Mouse (Mus musculus) T-helper 2 cell (primary cell): ENCODE measurements at regions not wholly inside any gene's neighbourhood (a gene's known extent, or its start where the extent isn't known, plus 50 kb on each side); places are given as distances from the start of the nearest gene placed in this dataset.

Experiments
- in situ Hi-C: fragments of 300-600 bp; cut with MboI, MseI; formaldehyde crosslinking; loops from one replicate; pipeline ENCODE4 v1.15.1; 2025; ENCODE audit warnings: high pct_unique_total_duplicates

GRCm38 (mm10) chr2:45884680-45885079, 767.5 kb upstream of the Zeb2 start:
- in situ Hi-C loops, result no loop called here

- in situ Hi-C loops, result no loop called here
Observed at GRCm38 (mm10) chr2:45878656-45879055, 761.5 kb upstream of the Zeb2 start.

- in situ Hi-C loops, result no loop called here
Observed at GRCm38 (mm10) chr2:45859901-45860331, 742.7 kb upstream of the Zeb2 start.

DNA sequence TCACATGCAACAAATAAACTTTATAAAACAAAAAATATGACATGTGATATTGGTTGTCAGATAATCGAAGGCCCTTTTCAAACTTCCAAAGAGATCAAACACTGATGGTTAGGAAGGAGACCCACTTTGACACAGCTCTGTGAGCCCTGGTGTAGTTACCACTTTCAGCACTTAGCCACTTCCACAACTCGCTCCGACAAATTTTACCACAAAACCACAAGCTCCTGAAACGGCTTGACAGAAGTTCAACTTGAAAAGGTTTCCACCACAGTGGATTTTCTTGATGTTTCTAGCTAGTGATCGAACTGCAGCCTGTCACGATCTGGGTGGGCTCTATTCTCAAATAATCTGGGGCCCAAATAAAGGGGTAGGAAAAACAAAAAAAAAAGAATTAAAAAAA, 742.2 kb upstream of the Zeb2 start:
- in situ Hi-C loops, result no loop called here

- in situ Hi-C loops, result no loop called here
Observed at GRCm38 (mm10) chr2:45850018-45850605, 732.9 kb upstream of the Zeb2 start.

DNA sequence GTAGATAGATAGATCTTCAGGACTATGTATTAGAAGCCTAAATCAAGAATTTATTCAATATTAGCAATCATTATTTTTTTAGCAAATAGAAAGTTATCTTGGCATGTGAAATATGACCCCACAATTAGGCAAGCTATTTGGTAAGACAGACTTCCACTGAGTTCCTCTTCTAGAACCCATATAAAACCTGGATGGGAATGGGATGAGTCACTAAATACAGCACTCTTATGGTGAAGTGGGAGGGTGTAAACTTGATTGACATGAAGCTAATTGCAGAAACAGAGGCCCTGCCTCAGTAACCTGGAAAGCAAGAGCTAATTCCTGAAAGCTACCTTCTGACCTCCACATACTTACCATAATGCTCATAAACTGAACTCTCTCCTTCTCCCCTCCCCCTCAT, 723.2 kb upstream of the Zeb2 start:
- in situ Hi-C loops, result no loop called here

GRCm38 (mm10) chr2:45836546-45837221, 719.5 kb upstream of the Zeb2 start:
- in situ Hi-C loops, result no loop called here

DNA sequence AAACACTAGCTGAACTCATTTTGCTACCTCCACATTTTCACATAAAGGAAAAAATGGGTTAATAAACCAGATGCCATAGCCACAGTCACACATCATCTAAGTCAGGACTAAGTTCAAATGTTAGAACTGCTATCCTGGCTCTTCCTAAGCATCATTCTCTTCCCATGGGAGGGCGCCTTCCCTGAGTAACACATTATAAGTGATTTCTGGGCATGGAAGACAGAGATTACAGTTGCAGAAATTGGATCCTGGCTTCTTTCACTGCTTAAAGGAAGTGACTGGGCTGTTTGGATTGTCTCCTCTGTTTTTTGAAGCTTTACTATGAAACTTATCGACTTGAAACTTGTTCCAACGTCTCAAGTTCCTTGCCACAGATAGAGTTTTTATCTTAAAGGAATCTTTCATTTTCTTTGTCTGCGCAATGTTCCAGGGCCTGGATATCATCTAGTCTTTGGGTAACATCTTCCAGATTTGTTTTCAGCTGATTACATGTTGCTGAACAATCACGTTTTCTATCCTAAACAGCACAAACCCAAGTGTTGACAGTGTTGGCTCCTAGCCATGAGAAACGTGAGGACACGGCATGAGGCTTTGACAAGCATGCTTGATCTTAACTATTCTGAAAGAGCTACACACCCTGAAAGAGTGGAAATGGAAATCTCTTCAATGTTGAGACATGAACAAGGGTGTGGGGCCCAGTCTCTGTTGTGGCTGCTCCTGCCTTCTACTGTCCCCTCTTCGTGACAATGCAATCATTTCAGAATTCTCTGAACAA, 700.9 kb upstream of the Zeb2 start:
- in situ Hi-C loops, result no loop called here

- in situ Hi-C loops, result no loop called here
Observed at GRCm38 (mm10) chr2:45814741-45815140, 697.5 kb upstream of the Zeb2 start.

GRCm38 (mm10) chr2:45805329-45805728, 688.1 kb upstream of the Zeb2 start:
- in situ Hi-C loops, result no loop called here

GRCm38 (mm10) chr2:45800131-45800530, 682.9 kb upstream of the Zeb2 start:
- in situ Hi-C loops, result no loop called here

- in situ Hi-C loops, result no loop called here
Observed at GRCm38 (mm10) chr2:45793561-45793960, 676.4 kb upstream of the Zeb2 start.

DNA sequence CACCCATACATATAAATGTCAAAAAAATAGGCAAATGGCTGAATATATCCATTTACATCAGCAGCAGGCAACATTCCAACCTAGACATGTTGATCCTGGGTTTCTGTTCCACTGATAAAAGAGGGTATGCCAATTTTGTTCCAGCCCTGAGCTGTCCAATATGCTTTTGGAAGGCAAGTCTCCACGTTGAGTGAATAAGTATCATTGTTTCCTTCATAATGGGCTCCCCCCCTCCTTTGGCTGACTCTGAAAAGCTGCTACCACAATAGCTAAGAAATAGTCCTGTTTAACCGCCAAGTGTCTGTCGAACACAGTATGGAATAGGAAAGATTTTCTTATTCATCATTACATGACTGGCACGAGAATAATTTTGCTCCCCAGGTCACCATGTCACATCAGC, 672.5 kb upstream of the Zeb2 start:
- in situ Hi-C loops, result no loop called here

- in situ Hi-C loops, result no loop called here
Observed at GRCm38 (mm10) chr2:45787732-45788390, 670.7 kb upstream of the Zeb2 start.

DNA sequence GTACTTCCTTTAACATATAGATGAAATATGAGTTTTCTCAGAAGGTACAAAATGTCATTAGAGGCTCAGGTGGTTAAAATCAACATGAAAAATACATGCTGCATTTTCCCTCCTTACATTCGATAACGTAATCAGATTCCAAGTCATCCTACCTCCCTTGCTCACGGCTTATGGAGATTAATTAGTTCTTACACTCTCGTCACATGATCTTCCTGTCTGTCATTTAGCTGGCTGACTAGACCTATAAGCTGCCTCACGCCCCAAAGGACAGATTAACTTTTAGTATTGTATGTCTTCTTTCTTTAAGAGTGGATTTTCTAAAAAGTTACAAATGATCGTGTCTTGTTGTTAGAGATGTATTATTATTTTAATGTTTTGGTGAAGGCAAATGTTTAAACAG, 669.6 kb upstream of the Zeb2 start:
- in situ Hi-C loops, result no loop called here

GRCm38 (mm10) chr2:45785684-45786083, 668.5 kb upstream of the Zeb2 start:
- in situ Hi-C loops, result no loop called here

DNA sequence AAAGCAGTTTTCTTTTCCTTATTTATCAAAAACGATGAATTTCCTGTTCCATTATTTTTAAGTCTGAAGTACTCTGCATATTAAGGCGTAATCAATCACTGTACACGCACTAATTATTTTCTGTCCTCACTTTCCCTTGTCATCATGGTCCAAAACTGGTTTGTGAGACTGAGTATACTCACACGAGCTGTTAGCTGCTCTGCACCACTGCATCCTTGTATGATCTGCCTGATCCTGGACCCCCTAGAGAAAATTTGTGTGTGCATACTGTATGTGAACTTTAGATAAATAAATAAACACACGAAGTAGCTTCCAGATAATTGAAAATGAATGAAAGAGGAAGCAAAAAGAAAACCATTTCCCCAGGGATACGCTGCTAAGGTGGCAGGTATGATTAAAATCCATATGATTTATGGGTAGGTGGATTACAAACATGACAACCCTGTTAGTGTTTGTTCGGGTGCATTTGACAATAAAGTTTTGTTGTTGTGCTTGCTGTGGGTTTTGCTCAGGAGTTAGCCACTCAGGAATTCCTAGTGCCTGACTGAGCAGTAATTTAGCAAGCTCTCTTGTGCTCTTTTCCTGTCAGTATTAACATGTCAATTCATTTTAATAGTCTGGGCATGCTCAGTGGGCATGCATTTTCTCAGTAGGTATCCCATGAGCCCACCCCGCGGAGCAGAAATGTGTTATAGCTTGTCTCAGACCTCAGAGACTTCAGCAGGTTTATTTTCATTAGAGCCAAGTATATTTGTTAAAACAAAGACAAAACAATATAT, 666.6 kb upstream of the Zeb2 start:
- in situ Hi-C loops, result no loop called here

DNA sequence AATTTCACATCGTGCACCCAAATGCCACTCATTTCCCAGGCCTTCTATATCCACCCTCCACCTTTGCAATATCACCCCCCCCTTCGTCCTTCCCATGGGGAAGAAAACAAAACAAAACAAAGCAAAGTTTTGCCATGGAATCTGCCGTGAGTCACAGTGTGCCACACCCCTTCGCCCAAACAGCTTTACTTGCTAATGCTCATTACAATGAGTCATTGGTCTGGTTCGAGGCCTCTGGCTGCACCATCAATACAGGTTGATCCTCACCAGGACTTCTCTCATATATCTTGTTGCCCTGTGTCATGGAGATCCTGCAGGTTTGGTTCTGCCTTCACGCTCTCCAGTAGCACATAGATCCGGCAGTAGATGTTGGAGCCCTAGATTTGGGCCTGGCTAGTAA, 660.3 kb upstream of the Zeb2 start:
- in situ Hi-C loops, result no loop called here

DNA sequence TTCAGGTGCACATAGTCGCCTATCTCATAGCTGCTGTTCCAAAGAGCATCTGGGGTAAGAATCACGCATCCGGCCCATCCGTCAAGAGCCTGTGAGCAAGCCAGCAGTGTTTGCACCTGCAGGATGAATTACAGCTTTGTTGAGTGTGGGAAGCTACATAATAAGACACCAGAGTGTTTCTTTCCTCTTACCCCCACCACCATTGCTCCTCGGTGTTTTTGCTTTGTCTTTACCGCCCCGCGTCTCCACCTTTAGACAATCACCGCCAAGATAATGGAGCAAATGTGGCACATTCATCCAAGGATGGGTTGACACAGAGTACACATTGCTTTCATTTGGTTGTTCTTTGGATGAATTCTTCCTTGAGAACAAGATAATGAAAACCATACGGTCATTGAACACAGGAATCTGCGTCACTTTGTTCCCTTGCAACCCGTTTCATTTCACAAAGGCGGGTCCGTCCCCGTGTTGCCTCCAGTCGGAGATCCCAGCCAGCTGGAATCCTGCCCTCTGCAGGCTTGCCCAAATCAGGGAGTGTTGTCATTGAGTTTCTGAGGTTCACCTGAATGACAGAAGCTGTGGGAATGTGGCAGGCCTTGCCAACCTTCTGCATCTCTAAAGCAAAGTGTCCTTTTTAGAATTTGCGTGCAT, 659.4 kb upstream of the Zeb2 start:
- in situ Hi-C loops, result no loop called here

- in situ Hi-C loops, result no loop called here
Observed at GRCm38 (mm10) chr2:45775691-45776090, 658.5 kb upstream of the Zeb2 start.

DNA sequence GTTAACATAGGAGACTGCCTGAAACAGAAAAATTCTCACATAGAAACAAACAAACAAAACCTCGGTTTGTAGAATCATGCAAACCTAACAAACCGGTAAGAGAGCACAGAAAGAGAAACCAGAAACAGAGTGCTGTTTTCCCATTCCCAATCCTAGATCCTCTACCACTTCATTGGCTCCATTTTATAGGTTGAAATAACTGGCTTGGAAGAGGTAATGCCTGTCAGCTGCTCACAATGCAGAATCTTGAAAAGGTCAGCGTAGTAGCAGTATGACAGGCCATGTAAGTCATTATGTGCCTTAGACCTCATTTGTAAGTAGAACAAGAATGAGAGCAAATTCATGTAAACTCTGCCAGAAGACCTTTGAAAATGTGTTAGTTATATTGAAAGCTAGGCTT, 657.2 kb upstream of the Zeb2 start:
- in situ Hi-C loops, result no loop called here
